Mouse (Mus musculus) kidney, adult 8-10 months (tissue): ENCODE data around the gene Gan.
A peak's percentile ranks its signal among the peaks of the same experiment; 100 is the strongest.

Experiments
- DNase-seq, 2 experiments: peaks; one replicate each; pipeline ENCODE4 v3.0.0; 2022

Gan gene

DNA sequence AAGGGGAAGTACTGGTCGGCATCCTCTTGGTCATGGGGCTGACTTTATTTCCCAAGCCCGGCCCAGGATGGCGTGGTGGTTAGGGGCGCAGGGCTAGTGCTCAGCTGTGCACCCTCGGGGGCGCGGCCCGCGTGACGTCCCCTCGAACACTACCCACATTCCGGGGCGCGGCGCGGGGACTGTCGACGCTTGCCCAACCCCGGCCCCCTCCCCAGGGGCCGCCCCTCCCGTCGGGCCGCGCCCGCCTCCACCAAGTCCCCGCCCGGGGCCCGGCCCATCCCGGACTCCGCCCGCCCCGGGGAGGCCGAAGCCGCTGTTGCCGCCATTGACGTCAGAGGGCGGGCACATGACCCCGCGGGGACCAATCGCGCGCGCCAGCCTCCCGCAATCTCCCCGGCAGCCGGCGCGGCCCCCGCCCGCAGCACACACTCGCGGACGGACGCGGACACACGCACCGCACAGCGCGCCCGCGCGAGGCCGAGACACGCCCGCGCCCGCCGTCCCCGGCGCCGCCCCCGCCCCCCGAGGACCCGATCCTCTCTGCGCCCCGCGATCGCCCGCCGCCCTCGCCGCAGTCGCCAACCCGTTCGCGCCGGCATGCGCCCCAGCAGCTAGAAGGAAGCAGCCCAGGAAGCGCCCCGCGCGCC is 98.5 kb downstream of the Gan start:
- peak; percentile 92 to 93 for DNase-seq

DNA sequence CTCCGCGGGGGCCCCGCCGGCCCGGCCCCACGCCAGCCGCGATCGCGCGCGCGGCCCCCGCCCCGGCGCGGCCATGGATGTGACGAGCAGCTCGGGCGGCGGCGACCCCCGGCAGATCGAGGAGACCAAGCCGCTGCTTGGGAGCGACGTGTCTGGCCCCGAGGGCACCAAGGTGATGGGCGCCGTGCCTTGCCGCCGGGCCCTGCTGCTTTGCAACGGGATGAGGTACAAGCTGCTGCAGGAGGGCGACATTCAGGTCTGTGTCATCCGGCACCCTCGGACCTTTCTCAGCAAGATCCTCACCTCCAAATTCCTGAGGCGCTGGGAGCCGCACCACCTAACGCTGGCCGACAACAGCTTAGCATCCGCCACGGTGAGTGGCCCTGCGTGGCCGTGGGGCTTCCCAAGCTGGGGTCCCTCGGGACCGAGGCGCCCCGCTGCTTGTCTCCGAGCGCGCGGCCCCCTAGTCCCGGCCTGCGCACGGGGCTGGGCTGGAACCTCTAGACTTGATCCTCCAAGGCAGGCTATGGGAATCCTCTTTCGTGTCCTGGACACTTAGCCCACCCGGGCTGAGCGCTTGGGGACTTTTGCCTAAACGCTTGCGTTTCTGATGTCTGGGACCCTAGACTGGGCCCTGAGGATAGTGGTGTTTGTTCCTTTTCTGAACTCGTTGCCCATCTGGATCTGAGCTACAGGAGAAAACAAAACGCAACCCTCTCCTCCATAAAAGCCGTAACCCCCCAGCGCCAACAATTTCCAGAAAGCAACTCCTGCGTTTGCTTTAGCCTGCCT is 99.3 kb downstream of the Gan start, which contains the start of gene Cmip:
Gene Cmip (plus strand): TSS at position 36 of the 792 bp plus-strand sequence.
- DNase-seq: peak; percentile 38 to 41

DNA sequence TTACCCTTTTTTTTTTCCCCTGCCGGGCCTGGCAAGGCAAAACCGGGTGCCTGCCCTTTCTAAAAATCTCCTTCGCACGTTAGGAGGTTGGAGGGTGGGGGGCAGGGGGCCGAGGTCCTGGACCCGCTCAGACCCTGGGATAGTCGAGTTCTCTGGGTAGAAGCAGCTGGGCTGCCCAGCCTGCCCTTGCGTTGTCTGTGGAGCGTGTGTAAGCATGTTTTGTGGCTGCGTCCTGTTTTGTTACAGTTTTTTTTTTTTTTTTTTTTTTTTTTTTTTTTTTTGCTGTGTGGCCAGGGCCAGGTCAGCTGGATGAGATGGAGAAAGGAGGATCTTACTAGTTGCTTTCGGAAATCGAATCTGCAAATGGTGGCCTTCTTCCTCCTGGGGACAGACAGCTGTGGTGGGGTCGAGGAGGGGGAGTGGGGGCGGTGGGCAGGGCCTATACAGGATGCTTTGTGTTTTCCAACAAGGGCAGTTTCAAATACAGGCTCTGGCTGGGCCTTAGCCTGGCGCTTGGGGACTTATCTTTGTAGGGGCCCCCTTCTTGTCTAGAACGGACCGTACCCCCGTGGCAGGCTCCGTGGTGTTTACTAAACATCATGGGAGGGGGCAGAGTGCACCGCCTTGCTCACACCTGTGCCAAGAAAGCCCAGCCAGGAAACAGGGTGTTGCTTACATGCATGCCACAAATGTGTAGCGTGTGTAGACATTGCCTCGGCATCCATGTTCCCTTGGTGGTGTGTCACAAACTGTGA is 100.1 kb downstream of the Gan start:
- peak; percentile 45 to 52 for DNase-seq

- peak; percentile 39 to 44 for DNase-seq
Measured at GRCm38 (mm10) chr8:117258576-117259040, 100.7 kb downstream of the Gan start.

- DNase-seq: peak; percentile 64 to 79
Measured at GRCm38 (mm10) chr8:117259431-117260001, 101.6 kb downstream of the Gan start.

- peak; percentile 89 to 94 for DNase-seq
Measured at GRCm38 (mm10) chr8:117260234-117260929, 102.4 kb downstream of the Gan start.

DNA sequence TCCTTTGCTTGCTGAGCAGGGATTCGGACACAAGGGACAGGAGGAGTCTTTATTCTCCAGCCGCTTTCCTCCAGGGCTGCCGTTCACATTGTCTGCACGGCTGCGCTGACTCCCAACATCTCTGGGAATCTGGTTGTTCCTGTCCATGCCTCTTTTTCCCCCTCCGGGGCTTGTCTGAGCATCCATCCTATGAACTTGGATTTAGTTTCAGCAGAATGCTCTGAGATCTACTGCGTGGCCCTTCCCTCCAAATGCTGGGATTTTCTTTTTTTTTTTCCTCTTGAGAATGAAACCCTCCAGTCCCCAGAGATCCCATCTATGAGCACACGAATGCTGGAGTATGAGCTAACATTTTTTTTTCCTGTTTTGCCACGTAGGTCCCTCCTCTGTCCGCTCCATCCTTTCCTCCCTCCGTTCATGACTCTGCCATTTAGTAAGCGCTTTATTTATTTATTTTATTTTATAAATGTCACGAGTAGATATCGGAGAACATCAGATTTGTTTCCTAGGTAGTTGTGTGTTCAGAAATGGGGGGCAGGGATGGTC is 103.1 kb downstream of the Gan start:
- DNase-seq: no peak

DNA sequence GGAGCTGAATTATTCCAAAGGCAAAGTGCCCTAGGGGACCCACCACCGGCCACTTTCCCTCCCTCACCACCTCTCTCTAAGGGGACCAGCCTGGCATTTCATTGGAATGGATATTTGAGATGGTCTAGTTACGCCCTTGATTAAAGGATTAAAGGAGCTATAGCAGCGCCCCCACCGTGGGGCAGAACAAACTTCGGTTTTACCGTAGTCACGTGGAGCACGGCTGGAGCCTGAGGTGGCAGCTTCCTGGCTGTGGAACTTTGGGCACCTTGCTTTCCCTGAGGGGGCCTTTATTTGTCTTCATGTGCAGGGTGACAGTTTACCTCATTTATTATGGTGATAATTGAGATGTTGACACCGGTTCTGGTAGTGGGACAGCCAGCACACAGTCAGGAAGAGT is 103.8 kb downstream of the Gan start:
- DNase-seq: no peak

GRCm38 (mm10) chr8:117262685-117263084 is 104.8 kb downstream of the Gan start:
- no peak for DNase-seq

DNA sequence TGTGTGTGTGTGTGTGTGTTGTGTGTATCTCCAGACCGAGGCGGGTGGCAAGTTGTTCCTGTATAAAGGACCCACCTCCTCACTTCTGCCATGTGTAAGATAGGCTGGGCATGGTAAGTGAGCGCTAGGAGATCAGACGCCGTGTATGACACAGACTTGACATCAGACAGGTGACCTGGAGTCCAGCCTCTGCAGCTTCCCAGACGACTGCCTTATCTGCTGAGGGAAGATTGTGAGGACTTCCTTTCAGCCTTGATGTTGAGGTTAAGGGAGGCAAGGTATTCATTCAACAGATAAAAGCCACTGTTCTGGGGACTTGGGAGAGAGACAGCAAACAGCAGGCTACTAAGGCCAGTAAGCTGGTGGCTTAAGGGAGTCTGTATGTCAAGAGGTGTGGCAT is 105.5 kb downstream of the Gan start:
- no peak for DNase-seq

DNA sequence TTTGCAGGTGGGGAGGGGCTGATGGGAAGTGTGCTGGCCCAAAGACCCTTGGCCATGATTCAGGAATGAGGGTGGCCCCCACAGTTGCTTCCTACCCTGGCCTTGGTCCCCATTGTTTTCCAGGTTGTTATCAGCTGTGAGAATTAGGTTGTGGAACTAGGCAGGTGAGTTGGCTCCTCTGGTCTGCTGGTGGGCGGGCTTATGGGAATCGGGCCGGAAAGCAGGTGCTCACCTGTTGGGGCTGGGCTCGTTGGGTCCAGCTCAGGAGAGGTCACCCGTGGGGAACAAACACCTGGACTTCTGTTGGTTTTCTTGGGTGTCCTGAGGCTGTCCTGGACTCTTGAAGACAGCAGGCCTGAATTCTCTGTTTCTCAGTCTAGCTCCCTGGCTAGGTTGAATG is 107.1 kb downstream of the Gan start:
- no peak for DNase-seq
